Mouse (Mus musculus) kidney, adult 8-10 months (tissue): Measurements from ENCODE around the gene Serpina3i.

Source experiments
- DNase-seq, 2 experiments: peaks; one replicate each; pipeline ENCODE4 v3.0.0; 2022

Gene Serpina3i

DNA sequence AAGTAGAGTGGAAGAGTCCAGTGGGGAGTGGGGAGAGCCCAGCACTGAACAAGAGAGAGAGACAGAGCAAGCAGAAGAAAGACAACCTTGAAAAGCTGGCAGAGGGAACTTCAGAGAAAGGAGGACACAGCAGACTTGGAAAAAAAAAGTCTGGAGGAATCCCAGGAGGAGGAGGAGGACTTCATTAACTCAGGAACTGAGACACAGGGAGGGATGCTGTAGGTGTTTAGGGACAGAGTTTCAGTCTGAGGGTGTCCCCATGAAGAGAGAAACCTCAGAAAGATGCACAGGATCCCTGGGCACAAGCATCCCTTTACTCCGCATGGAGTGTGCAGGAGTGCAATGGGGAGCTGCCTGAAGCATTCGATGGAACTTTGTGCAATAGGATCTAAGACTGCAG, 35.1 kb downstream of the Serpina3i start:
- no peak for DNase-seq

- no peak for DNase-seq
Measured at GRCm38 (mm10) chr12:104305991-104306390, 43.1 kb downstream of the Serpina3i start.

- no peak for DNase-seq
Measured at GRCm38 (mm10) chr12:104314253-104314652, 51.3 kb downstream of the Serpina3i start, which contains the start of gene Serpina3j. Gene Serpina3j (plus strand): TSS chr12:104314553.
